Mouse (Mus musculus): Measurements from ENCODE around the gene Timm13.

Timm13 gene

DNA sequence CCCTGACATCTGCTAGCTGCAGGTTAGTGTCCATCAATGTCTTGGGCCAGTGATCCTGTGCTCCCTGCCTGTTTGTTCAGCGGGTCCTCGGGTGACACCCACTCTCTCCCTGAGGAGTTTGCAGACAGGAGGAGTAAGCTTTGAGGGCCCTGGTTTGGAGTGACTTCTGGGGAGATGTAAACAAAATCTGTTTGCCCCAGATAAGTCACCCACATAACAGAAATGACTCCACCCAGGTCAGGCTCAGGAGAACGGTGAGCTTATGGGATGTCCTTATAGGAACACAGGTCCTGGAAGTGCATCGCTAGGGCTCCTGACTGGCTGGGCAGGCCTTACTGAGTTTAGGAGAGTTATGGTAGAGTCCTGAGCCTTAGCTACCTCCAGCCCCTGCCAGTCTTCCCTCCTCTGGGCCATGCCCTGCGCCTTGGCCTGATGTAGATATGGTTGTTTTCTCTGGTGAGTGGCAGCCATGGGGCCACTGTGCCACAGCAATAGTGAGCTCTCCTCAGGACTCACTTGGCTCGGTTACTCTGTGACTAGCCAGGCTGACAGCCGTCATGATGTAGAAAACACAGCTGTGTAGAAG lies 42.3 kb downstream of the Timm13 start:
- peak; percentile 90 for DNase-seq (ENCODE audit: low read depth)

DNA sequence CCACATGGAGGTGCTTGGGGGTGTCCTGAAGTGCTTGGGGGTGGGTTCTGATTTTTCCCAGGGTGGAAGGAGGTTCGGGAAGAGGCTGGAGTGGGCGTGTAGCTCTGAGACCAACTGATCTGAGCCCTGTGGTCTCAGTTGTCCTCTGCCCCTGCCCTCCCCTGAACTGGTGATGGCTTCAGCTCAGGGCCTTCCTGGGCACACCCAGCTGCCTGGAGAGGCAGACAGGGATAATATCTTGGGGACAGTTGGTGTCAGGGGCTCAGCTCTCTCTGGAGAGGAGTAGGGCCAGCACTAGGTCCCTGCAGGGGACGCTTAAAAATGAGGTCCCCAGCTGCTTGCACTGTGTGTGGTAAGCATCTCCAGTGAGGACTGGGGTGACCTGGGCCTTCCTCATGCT lies 42.9 kb downstream of the Timm13 start:
- DNase-seq (ENCODE audit: low read depth) = no peak

DNA sequence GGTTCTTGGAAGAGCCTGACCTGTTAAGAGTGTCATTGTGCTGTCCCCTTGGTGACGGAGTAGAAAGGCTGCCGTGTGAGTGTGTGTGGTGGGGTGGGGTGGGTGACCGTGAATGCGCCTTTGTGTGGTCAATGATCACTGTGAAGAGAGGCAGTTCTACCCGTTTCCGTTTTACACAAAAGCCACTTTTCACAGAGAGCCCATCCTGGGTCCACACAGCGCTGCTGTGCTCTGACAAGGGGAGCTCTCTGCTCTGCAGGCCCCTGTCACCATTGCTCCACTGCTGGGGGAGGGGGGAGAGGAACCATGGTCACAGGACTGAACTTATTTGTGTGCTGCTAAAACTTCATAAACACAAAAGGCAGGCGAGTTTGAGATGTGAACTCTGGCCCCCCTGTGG lies 43.4 kb downstream of the Timm13 start:
- DNase-seq (ENCODE audit: low read depth) = no peak

DNA sequence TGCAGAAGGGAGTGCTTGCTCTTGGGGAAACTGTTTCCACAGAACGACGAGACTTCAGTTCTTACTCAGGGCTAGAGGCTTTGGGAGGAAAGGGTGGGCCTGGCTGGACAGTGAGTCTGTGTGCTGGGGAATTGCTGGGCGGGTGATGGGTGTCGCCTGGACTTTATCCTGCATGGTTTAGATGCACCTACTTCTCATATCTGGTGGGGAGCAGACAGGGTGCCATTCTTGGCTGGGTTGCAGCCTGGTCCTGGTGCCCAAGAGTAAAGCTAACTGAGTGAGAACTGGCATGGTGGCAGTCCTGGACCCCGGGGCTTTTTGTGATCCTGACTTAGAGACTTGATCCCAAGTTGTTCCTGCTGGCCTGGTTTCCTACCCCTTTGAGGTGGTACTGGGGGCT lies 43.9 kb downstream of the Timm13 start:
- DNase-seq (ENCODE audit: low read depth) = no peak

DNA sequence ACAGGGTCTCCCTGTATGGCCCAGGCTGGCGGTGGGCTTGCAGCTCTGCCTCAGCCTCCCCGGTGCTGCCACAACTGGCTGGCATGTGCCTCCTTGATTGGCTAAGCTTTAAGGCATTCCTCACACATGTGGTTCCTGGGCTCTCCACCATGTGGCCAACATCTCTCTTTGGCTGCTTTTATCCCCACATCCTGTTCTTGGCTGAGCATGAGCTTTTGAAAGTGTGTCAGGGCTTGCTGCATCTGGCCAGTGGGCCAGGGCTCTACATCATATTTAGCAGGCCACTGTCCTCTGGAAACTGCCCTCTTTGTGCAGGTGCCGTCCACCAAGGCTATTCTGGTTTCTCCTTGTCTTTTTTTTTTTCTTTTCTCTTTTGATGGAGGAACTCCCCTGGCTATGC lies 44.5 kb downstream of the Timm13 start:
- no peak for DNase-seq (ENCODE audit: low read depth)

DNA sequence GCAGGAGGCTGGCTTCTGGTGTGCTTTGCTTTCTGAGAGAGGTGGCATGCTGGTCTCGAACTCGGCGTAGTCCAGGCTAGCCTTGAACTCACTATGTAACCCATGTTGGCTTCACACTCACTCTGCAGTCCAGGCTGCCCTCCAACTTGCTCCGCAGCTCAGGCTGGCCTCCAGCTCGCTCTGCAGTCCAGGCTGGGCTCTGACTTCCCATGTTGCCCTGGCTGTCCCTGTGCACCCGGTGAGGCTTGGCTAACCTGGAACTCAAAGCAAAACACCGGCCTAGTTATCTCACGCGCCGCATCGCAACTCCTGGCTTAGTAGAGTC lies 45.1 kb downstream of the Timm13 start:
- no peak for DNase-seq (ENCODE audit: low read depth)

DNA sequence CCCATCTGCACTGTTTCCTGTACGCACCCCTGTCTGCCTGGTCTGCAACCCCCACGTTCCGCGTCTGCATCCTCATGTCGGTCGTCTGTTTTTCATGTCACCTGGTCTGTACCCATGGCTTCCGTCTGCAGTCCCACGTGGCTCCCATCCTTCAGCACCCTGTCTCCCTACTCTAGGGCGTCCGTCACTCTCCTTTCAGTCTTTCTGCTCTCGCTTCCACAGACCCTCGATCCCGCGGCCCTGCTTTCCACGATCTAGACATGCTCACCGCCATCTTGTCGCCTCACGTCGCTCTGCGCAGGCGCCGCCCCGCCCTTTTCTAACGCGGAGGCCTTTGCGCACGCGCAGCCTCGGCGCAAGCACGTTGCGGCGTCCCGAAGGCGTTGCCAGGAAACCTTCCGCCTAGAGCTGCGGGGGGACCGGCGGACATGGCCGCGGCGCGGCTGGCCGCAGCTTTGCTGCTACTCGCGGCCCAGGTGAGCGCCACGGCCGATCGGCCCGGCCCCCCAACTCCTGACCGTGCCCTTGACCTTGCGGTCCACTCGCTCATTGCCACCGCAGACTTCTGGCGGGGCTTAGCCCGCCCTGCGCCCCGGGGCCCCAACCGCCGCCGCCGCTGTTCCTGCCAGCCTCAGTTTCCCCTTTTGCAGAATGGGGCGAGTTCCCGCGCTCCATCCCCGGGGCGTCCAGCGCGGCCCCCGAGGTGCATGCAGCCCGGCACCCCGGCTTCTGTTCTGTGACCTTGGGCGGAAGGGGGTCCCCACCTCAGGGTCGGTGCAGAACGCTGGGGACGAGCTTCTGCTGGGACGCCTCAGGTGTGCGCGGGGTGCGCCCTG lies 45.6 kb downstream of the Timm13 start, which contains the start of the genes Lsm7 and Sppl2b:
Gene Lsm7, minus strand, starts transcription at position 297 of the 836 bp plus-strand sequence.
Gene Sppl2b, plus strand, starts transcription at position 363 of the 836 bp plus-strand sequence.
- peak; percentile 91 for DNase-seq (ENCODE audit: low read depth)

Measured in c-Kit-positive CD71-positive TER-119-negative erythroid progenitor cells, embryonic 14.5 days (primary cell).